Mouse (Mus musculus): ENCODE data around the gene Mt1.

The Mt1 gene

GRCm38 (mm10) chr8:94172809-94173732, 5.8 kb upstream of the Mt1 start:
- no peak for DNase-seq (ENCODE audit: low read depth in 1 of 2, low spot score in 2 of 2)

GRCm38 (mm10) chr8:94173848-94174403, 5.0 kb upstream of the Mt1 start:
- no peak for DNase-seq (ENCODE audit: low read depth in 1 of 2, low spot score in 2 of 2)

- DNase-seq (ENCODE audit: low read depth in 1 of 2, low spot score in 2 of 2) = no peak
Observed at GRCm38 (mm10) chr8:94174619-94175213, 4.2 kb upstream of the Mt1 start.

DNA sequence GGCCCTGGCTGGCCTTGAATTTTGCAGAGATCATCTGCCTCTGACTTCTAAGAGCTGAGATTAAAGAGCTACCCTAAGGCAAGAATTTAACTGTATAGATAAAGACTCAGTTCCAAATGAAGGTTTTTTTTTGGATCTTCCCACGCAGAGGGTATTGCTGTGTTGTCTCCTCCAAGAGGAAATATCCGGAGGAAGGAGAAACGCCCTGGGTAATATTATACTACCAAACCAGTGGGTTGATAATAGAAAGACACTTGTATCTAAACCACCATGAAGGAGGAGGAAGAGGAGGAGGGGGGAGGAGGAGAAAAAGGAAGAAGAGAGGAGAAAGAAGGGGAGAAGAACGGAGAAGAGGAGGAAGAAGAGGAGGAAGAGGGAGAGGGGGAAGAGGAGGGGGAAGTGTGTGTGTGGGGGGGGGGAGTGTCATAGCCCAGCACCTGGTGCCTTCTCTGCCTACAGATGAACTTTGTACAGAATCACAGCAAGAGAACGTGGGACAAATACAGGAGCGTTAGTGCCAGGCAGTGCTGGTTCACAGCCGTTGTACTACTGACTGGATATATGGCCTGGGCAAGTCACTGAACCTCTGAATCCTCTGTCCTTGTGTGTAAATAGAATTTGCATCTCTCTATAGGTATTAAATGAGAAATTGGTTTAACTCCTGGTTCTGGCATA, 1.0 kb upstream of the Mt1 start:
- no peak for DNase-seq (ENCODE audit: low read depth in 1 of 2, low spot score in 2 of 2)

- DNase-seq (ENCODE audit: low read depth in 1 of 2, low spot score in 2 of 2) = no peak
Observed at GRCm38 (mm10) chr8:94179713-94180560, 1.1 kb downstream of the Mt1 start.

- no peak for DNase-seq (ENCODE audit: low read depth in 1 of 2, low spot score in 2 of 2)
Observed at GRCm38 (mm10) chr8:94180561-94180908, 1.7 kb downstream of the Mt1 start.

- DNase-seq (ENCODE audit: low read depth in 1 of 2, low spot score in 2 of 2) = no peak
Observed at GRCm38 (mm10) chr8:94182055-94182929, 3.4 kb downstream of the Mt1 start.

DNA sequence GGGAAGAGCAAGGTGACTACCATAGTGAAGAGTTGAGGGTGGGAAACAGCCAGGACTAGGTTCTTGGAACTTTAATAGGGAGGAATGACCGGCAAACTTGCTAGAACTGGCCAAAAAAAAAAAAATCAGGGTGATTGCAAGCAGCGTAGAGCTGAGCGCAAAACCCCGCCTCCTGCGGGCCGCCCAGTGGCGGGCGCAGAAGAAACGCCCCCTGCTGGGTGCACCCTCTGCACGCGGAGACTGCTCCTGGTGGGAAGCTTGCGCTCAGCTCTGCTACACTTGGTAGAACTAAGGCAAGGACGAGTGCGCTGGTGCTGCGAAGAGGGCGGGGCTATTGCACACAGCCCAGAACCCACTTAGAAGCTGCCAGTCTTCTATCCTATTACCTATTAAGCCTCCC, 4.2 kb downstream of the Mt1 start:
- peak; percentile 39 to 60 for DNase-seq (ENCODE audit: low read depth in 1 of 2, low spot score in 2 of 2)

- DNase-seq (ENCODE audit: low read depth in 1 of 2, low spot score in 2 of 2) = no peak
Observed at GRCm38 (mm10) chr8:94184357-94184843, 5.5 kb downstream of the Mt1 start.

DNA sequence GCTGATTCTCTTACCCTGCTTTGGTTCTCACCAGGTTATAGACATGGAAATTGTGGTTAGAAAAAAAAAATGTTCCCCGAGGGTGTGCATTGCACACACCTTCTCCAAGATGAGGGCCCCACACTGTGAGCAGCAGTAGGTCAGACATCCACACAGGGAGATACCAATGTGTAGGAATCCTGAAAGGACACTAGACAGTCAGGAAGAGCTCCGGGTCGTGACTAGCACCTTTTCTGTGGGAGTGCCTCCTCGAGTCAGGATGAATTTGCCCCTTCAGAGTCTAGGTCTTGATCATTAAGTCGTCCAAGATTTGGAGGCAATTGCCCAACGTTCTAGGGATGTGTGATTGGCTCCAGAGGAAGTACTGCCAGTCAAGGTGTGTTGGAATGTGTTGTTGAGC, 6.9 kb downstream of the Mt1 start:
- DNase-seq (ENCODE audit: low read depth in 1 of 2, low spot score in 2 of 2) = no peak

DNA sequence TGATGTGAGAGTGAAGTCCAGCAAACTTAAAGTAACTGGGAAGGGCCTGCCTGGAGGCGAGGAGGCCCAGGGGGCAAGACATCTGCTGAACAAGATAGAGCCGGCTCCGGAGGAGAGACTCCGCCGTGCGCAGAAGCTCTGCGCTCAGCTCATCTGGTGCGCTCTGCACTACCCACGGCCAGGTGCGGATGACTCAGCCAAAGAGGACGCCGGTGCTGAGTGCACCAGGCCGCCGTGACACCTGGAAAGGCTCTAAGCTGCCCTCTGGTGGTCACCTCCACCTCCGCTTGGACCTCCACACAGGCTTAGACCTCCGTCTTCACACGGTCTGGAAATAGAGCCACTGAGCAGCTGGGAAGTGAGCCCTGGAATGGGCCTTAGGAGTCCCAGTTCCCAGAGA, 7.7 kb downstream of the Mt1 start:
- DNase-seq (ENCODE audit: low read depth in 1 of 2, low spot score in 2 of 2) = no peak

GRCm38 (mm10) chr8:94187290-94188002, 8.6 kb downstream of the Mt1 start:
- DNase-seq (ENCODE audit: low read depth in 1 of 2, low spot score in 2 of 2) = peak in 1 of 2 experiments; percentile 36

GRCm38 (mm10) chr8:94189275-94190031, 10.6 kb downstream of the Mt1 start:
- DNase-seq (ENCODE audit: low read depth in 1 of 2, low spot score in 2 of 2) = no peak

DNA sequence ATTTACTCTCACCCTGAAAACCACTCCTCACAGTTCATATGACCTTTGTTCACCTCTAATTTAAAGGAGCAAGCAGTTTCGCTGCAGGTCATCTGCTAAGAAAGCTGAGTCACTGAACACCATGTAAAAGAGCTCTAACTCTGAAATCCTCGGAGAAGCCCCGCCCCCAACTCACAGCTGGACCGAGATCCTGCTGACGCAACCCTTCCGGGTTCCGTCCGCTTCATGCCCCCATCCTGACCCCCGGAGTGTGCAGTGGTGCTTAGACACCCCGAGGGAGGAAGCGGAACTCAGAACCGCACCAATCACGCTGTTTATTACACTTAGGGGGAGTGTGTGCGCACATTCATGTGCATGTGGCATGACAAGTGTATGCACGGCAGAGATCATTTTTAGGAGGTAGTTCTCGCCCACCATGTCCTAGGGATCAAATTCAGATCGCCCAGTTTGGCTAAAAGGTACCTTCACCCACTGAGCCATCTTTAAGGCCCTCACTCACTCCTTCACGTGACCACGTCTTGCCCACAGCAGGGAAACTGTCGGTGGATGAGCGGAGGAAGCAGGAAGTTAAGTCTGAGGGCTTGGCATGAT, 12.3 kb downstream of the Mt1 start:
- DNase-seq (ENCODE audit: low read depth in 1 of 2, low spot score in 2 of 2) = peak; percentile 91 to 92

DNA sequence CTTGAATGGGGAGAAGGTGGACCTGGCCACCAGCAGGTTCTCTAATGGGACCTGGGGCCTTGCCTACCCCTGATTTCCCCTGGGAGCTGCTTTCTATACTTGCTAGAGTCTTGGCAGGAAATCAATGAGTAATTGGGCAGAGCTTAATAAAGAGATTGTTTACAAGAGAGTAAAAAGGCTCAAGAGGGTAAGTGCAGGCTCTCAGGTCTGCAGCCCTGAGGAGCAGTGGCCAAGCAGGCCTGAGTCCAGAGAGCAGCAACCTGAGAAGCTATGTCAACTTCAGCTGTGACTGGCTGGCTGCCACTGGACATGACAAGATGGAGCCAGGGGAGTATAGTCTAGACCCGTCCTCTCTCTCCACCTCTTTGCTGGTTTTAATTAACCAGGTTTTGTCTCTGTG, 14.0 kb downstream of the Mt1 start:
- DNase-seq (ENCODE audit: low read depth in 1 of 2, low spot score in 2 of 2) = no peak

DNA sequence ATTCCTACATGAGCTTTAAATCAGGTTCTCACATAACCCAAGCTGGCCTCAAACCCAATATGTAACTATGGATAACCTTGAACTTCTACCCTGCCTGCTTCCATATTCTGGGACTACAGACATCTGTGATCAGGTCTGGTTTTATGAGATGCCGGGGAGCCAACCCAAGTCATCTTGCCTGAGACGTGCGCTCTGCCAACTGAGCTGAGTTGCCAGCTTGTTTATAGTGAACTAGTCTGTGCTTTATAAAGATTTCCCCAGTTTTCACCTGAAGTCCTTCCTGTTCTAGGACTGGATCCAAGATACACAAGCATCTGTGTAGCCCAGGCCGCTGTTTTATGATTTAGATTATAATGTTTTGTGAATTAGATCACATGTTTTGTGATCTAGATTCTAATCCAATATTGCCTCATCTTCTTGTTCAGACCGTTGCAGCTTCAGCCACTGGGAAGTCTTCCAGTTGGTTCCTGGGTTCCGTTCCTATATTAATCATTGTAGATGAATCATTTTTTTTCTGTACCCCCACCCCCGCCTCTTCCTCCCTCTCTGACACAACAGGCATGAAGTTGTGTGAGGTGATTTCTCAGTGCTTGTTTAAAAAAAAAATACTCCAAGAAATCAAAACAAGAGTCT, 15.8 kb downstream of the Mt1 start:
- no peak for DNase-seq (ENCODE audit: low read depth in 1 of 2, low spot score in 2 of 2)

DNA sequence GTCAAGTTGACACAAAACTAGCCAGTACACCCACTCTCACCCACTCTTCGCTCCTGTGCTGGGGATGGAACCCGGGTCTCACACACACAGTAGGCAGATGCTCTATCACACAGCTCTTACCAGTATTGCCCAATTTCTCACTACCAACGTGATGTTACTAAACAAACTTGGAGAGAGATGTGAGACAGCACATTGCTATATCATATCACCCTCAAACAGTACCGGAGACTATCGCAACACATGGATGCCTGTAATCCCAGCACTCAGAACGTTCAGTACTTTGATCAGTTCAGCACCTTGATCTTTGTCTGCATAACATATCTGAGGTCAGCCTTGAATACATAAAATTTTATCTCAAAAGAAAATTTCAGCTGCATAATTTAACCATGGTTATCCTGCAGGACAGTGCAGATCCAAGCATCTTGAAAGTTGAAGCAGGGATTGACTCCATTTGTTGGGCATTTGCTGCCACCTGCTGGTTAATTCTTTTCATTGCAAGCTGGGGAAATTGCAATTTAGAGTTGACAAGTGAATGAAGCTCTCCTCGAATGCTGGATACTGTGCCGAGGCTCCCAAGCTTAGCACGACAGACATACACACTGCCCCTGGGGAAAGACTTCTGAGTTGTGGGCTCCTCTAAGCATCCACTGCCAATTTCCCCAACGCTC, 20.5 kb downstream of the Mt1 start:
- peak in 1 of 2 experiments; percentile 24 for DNase-seq (ENCODE audit: low read depth in 1 of 2, low spot score in 2 of 2)

Measured in monocyte, adult 2 months (primary cell).